ENCODE assay signal across 21 mouse cellular contexts in genomic region chr4:57041661-57042060, GRCm38 (mm10). TPM values are rescaled to one million over a fixed set of nuclear protein-coding genes. Genes with fewer than 3 reads are reported as not detected.
DNase-seq lines count a peak whose midpoint lies in the region; ATAC-seq and TF ChIP-seq lines count a peak whose summit lies in the region.
"Had no signal": no experiment of that assay in that cellular context is flagged by ENCODE, and none has a peak within 500 bp of the region (broad histone marks: within the 10 kb centered on the region; RNA-seq: fewer than 3 reads in every experiment).

No protein-coding gene starts in this region.

- ATAC-seq in hindbrain, postnatal 0 days, result no peak
- ATAC-seq in limb, embryonic 12.5 days (ENCODE audit: insufficient number of reproducible peaks, insufficient read depth, low FRiP score, low TSS enrichment, low read depth), result 0 out of 2 replicates have a peak, but pooled peaks have one; percentile 35
- ATAC-seq: activated CD4-positive, CD25-positive, alpha-beta regulatory T cell, adult 4 months; forebrain, embryonic 15.5 days; inflammation-experienced regulatory T-cells, adult 6 months had no signal

- H3K27ac ChIP-seq in hindbrain, postnatal 0 days, result no peak overlapping the region
- H3K27ac ChIP-seq in hindbrain, embryonic 10.5 days, result no peak overlapping the region
- H3K27ac ChIP-seq in limb, embryonic 12.5 days, result no peak overlapping the region
- no peak overlapping the region for H3K27ac ChIP-seq in limb, embryonic 10.5 days
- H3K27ac ChIP-seq: embryonic facial prominence, embryonic 12.5 days; forebrain, embryonic 15.5 days; heart, embryonic 15.5 days; hindbrain, embryonic 15.5 days had no signal

- no peak overlapping the region for H3K4me3 ChIP-seq in hindbrain, postnatal 0 days (ENCODE audit: low read length)
- H3K4me3 ChIP-seq in hindbrain, embryonic 10.5 days, result no peak overlapping the region
- no peak overlapping the region for H3K4me3 ChIP-seq in limb, embryonic 12.5 days (replicated peaks)
- no peak overlapping the region for H3K4me3 ChIP-seq in limb, embryonic 10.5 days
- H3K4me3 ChIP-seq in E14TG2a.4 (replicated peaks; ENCODE audit: low read length), result no peak overlapping the region
- H3K4me3 ChIP-seq: embryonic facial prominence, embryonic 12.5 days; forebrain, embryonic 15.5 days; heart, embryonic 15.5 days; hindbrain, embryonic 15.5 days had no signal

- H3K4me1 ChIP-seq in hindbrain, postnatal 0 days (ENCODE audit: insufficient read depth, low read length), result peaks cover 9% of the 10 kb centered on the region; the same call in 1 of the 2 replicates
- H3K4me1 ChIP-seq in hindbrain, embryonic 10.5 days (replicated peaks), result peaks cover 32% of the 10 kb centered on the region
- peaks cover 16% of the 10 kb centered on the region for H3K4me1 ChIP-seq in limb, embryonic 12.5 days (replicated peaks)
- peaks cover 24% of the 10 kb centered on the region for H3K4me1 ChIP-seq in limb, embryonic 10.5 days
- H3K4me1 ChIP-seq in E14TG2a.4 (replicated peaks; ENCODE audit: low read depth, low read length), result peaks cover 37% of the 10 kb centered on the region

- no peaks in the 10 kb centered on the region for H3K36me3 ChIP-seq in hindbrain, postnatal 0 days (ENCODE audit: insufficient read depth, low read length)
- no peaks in the 10 kb centered on the region for H3K36me3 ChIP-seq in hindbrain, embryonic 10.5 days
- no peaks in the 10 kb centered on the region for H3K36me3 ChIP-seq in limb, embryonic 12.5 days
- H3K36me3 ChIP-seq in limb, embryonic 10.5 days, result no peaks in the 10 kb centered on the region
- H3K36me3 ChIP-seq in E14TG2a.4 (ENCODE audit: insufficient read depth, low read length), result no peaks in the 10 kb centered on the region
- H3K36me3 ChIP-seq: embryonic facial prominence, embryonic 12.5 days; forebrain, embryonic 15.5 days; G1E; heart, embryonic 15.5 days; hindbrain, embryonic 15.5 days had no signal

- H3K9me3 ChIP-seq in hindbrain, postnatal 0 days (ENCODE audit: low read length), result 0 out of 2 replicates have a peak, but pooled peaks cover 3% of the 10 kb centered on the region
- 0 out of 2 replicates have a peak, but pooled peaks cover 7% of the 10 kb centered on the region for H3K9me3 ChIP-seq in hindbrain, embryonic 10.5 days
- H3K9me3 ChIP-seq in limb, embryonic 12.5 days, result peaks cover 3% of the 10 kb centered on the region; the same call in 1 of the 2 replicates
- H3K9me3 ChIP-seq in limb, embryonic 10.5 days (replicated peaks), result no peaks in the 10 kb centered on the region
- H3K9me3 ChIP-seq in E14TG2a.4 (ENCODE audit: low read length), result peaks cover 8% of the 10 kb centered on the region
- H3K9me3 ChIP-seq: embryonic facial prominence, embryonic 12.5 days; heart, embryonic 15.5 days; hindbrain, embryonic 15.5 days had no signal

- peak; percentile 12; the same call in 1 of the 2 replicates for TF ChIP-seq CTCF in hindbrain, postnatal 0 days (IDR thresholded peaks at IDR 0.05; ENCODE audit: low read depth)
- TF ChIP-seq CTCF in E14TG2a.4 (conservative IDR thresholded peaks at IDR 0.05; ENCODE audit: low read length), result peak; percentile 60

- H3K4me2 ChIP-seq in hindbrain, postnatal 0 days (ENCODE audit: low read depth, low read length), result no peak overlapping the region
- no peak overlapping the region for H3K4me2 ChIP-seq in limb, embryonic 12.5 days
- H3K4me2 ChIP-seq: embryonic facial prominence, embryonic 12.5 days; forebrain, embryonic 15.5 days; heart, embryonic 11.5 days; heart, embryonic 15.5 days; hindbrain, embryonic 15.5 days had no signal

- H3K9ac ChIP-seq in hindbrain, postnatal 0 days (replicated peaks; ENCODE audit: low read length), result no peak overlapping the region
- H3K9ac ChIP-seq in limb, embryonic 12.5 days (replicated peaks), result no peak overlapping the region
- H3K9ac ChIP-seq: embryonic facial prominence, embryonic 12.5 days; forebrain, embryonic 15.5 days; heart, embryonic 15.5 days; hindbrain, embryonic 15.5 days had no signal

- 93% methylated on average over 6 of the region's 6 CpGs for whole genome bisulfite sequencing in hindbrain, postnatal 0 days
- WGBS in hindbrain, embryonic 10.5 days, result 89% methylated on average over 6 of the region's 6 CpGs
- WGBS in limb, embryonic 12.5 days, result 91% methylated on average over 6 of the region's 6 CpGs
- 93% methylated on average over 6 of the region's 6 CpGs for WGBS in limb, embryonic 10.5 days

- H3K27me3 ChIP-seq in hindbrain, postnatal 0 days (ENCODE audit: insufficient read depth, low read length), result no peaks in the 10 kb centered on the region
- H3K27me3 ChIP-seq in hindbrain, embryonic 10.5 days (ENCODE audit: insufficient read depth, poor library complexity, severe bottlenecking), result peaks cover 21% of the 10 kb centered on the region
- H3K27me3 ChIP-seq in limb, embryonic 12.5 days, result 0 out of 2 replicates have a peak, but pooled peaks cover 4% of the 10 kb centered on the region
- H3K27me3 ChIP-seq in limb, embryonic 10.5 days (ENCODE audit: low read depth, poor library complexity, severe bottlenecking), result peaks cover 15% of the 10 kb centered on the region
- H3K27me3 ChIP-seq in E14TG2a.4 (ENCODE audit: insufficient read depth, low read length), result peaks cover 13% of the 10 kb centered on the region
- H3K27me3 ChIP-seq: CH12.LX; embryonic facial prominence, embryonic 12.5 days; forebrain, embryonic 15.5 days; hindbrain, embryonic 15.5 days had no signal

- DNase-seq in hindbrain, postnatal 0 days (ENCODE audit: low spot score), result no peak
- no peak for DNase-seq in hindbrain, embryonic 10.5 days (ENCODE audit: low spot score)
- DNase-seq in limb, embryonic 10.5 days (ENCODE audit: low spot score), result no peak
- DNase-seq in R1 (ENCODE audit: low read depth, low spot score), result peak; percentile 74
- no peak for DNase-seq in urinary bladder, postnatal 14 days (ENCODE audit: low spot score)
- DNase-seq in thymus, postnatal 0 days (ENCODE audit: low spot score), result no peak
- DNase-seq: adrenal gland, postnatal 25 days; cerebellum, adult 8-10 months; gastrocnemius, postnatal 10 days; heart, adult 18-20 months had no signal

RNA-seq across cellular contexts. Expression of gene Frrs1l, which starts 51.5 kb away (rescaled TPM):
- total RNA-seq in hindbrain, postnatal 0 days (2014; rRNA removed), result 38.1 and 38.3 TPM in 2 replicates
- 21.8 and 22.5 TPM in 2 replicates for polyA plus RNA-seq in hindbrain, postnatal 0 days (2015; fragmentation: Nextera tagmentation; extraction: Ambion mirVana)
- polyA plus RNA-seq in hindbrain, embryonic 10.5 days (2016; fragmentation: Nextera tagmentation; extraction: Ambion mirVana), result 2.5 and 2.6 TPM in 2 replicates
- 2.2 TPM in 2 replicates for polyA plus RNA-seq in limb, embryonic 12.5 days (2016; fragmentation: Nextera tagmentation; extraction: Ambion mirVana)
- polyA plus RNA-seq in limb, embryonic 10.5 days (2016; fragmentation: Nextera tagmentation; extraction: Ambion mirVana), result 0.09 and 0.20 TPM in 2 replicates
- polyA plus RNA-seq in thymus, postnatal 0 days (2015; fragmentation: Nextera tagmentation; extraction: Ambion mirVana), result 0.04 TPM in 1 of 2 replicates, not detected in the other
- total RNA-seq: CH12.LX had no signal
- polyA plus RNA-seq: G1E; inflammation-experienced regulatory T-cells, adult 6 months had no signal
